In genomic region chr8:121585159-121585825, GRCm38 (mm10) we compare ENCODE assay signal across 8 mouse cellular contexts. TPM values are rescaled to one million over a fixed set of nuclear protein-coding genes. Genes with fewer than 3 reads are reported as not detected.
DNase-seq lines count a peak whose midpoint lies in the region; ATAC-seq lines count a peak whose summit lies in the region.

No protein-coding gene starts in this region.

- peak overlapping the region; percentile 59 for H3K4me3 ChIP-seq in hindbrain, embryonic 15.5 days

- peak overlapping the region; percentile 74 for H3K27ac ChIP-seq in hindbrain, embryonic 15.5 days (replicated peaks)

- peak overlapping the region; percentile 71 for H3K9ac ChIP-seq in hindbrain, embryonic 15.5 days

- 1% methylated on average over 47 of the region's 47 CpGs for WGBS in hindbrain, embryonic 15.5 days

- H3K4me1 ChIP-seq in hindbrain, embryonic 15.5 days (replicated peaks) = peaks cover 14% of the 10 kb centered on the region

- H3K9me3 ChIP-seq in hindbrain, embryonic 15.5 days = no peaks in the 10 kb centered on the region

- DNase-seq in T-cell, adult 2 months (ENCODE audit: low spot score) = peak; percentile 99
- DNase-seq in cerebellum, postnatal 36 days = peak; percentile 100
- peak; percentile 99 to 100 for DNase-seq in frontal cortex, postnatal 36 days (ENCODE audit: low spot score in 2 of 2)
- DNase-seq in left cerebral cortex, adult 11 months (ENCODE audit: low spot score) = peak; percentile 100
- DNase-seq in lung, postnatal 4 days = peak; percentile 100
- peak; percentile 98 for DNase-seq in retina, postnatal 7 days (ENCODE audit: low read depth, low spot score)
- peak; percentile 96 for DNase-seq in urinary bladder, adult 2 months (ENCODE audit: low spot score)

- H3K27me3 ChIP-seq in hindbrain, embryonic 15.5 days = 0 out of 2 replicates have a peak, but pooled peaks cover 3% of the 10 kb centered on the region

- ATAC-seq in hindbrain, embryonic 15.5 days (ENCODE audit: low FRiP score, low read depth) = peak; percentile 95

- H3K36me3 ChIP-seq in hindbrain, embryonic 15.5 days = no peaks in the 10 kb centered on the region

- H3K4me2 ChIP-seq in hindbrain, embryonic 15.5 days = peak overlapping the region; percentile 63

RNA-seq across cellular contexts. Expression of gene Map1lc3b, which starts 4.9 kb away (rescaled TPM):
- polyA plus RNA-seq in hindbrain, embryonic 15.5 days (2015; fragmentation: Nextera tagmentation; extraction: Ambion mirVana) = 349 and 352 TPM in 2 replicates
- 52.4 and 97.9 TPM in 2 replicates for polyA plus RNA-seq in urinary bladder, adult 2 months (2012; rRNA removed)

RNA-seq across cellular contexts. Expression of gene Fbxo31, which starts 6.7 kb away (rescaled TPM):
- polyA plus RNA-seq in hindbrain, embryonic 15.5 days (2015; fragmentation: Nextera tagmentation; extraction: Ambion mirVana) = 34.1 and 39.6 TPM in 2 replicates
- 25.6 and 33.8 TPM in 2 replicates for polyA plus RNA-seq in urinary bladder, adult 2 months (2012; rRNA removed)

RNA-seq across cellular contexts. Expression of gene 1700018B08Rik, which starts 41.2 kb away (rescaled TPM):
- polyA plus RNA-seq in hindbrain, embryonic 15.5 days (2015; fragmentation: Nextera tagmentation; extraction: Ambion mirVana) = not detected in 2 replicates
- not detected in 2 replicates for polyA plus RNA-seq in urinary bladder, adult 2 months (2012; rRNA removed)

Comparison
In these comparisons a context has a peak if more than half of its experiments do, and no peak if none do; other contexts are left out.
1. Peak in every context shown above with its lines: DNase-seq, ATAC-seq, H3K4me3 ChIP-seq and H3K27ac ChIP-seq.